Mouse (Mus musculus) kidney, embryonic 14.5 days (tissue): ENCODE results near the gene Stam. TPM values are rescaled to one million over a fixed set of nuclear protein-coding genes. Genes with fewer than 3 reads are reported as not detected.
"Not testable (repeated sequence)": the region's sequence is repeated elsewhere in the genome, so short reads cannot be mapped to it uniquely, and the experiment has no call there.

Experiments
- ATAC-seq: fragments of 200-750 bp; cut with Nextera tagmentation; 2 replicates; pipeline ENCODE4 v1.8.0; 2017; ENCODE audit warnings: moderate number of reproducible peaks, mild to moderate bottlenecking, moderate TSS enrichment, moderate library complexity; ENCODE audit not compliant: low FRiP score, low TSS enrichment
- H3K27ac ChIP-seq: fragments of 300-500 bp; sonication (generic); 2 replicates; pipeline ENCODE4 v1.5.1; 2014; ENCODE audit warnings: low read depth, mild to moderate bottlenecking, low read length, moderate library complexity, mixed read lengths
- H3K27me3 ChIP-seq: fragments of 300-500 bp; sonication (generic); 2 replicates; pipeline ENCODE4 v1.6.1; 2014; ENCODE audit warnings: mild to moderate bottlenecking, low read length; ENCODE audit not compliant: control insufficient read depth, insufficient read depth
- H3K36me3 ChIP-seq: fragments of 300-500 bp; sonication (generic); 2 replicates; pipeline ENCODE4 v1.6.1; 2014; ENCODE audit warnings: low read length, mixed read lengths; ENCODE audit not compliant: control insufficient read depth, insufficient read depth
- H3K4me1 ChIP-seq: fragments of 300-500 bp; sonication (generic); 2 replicates; pipeline ENCODE4 v1.6.1; 2014; ENCODE audit warnings: low read length, mixed read lengths; ENCODE audit not compliant: control insufficient read depth, insufficient read depth
- H3K4me2 ChIP-seq: fragments of 300-500 bp; sonication (generic); replicated peaks from 2 replicates; pipeline ENCODE4 v1.6.1; 2014; ENCODE audit warnings: low read depth, mild to moderate bottlenecking, low read length
- H3K4me3 ChIP-seq: fragments of 300-500 bp; sonication (generic); 2 replicates; pipeline ENCODE4 v1.5.1; 2014; ENCODE audit warnings: mild to moderate bottlenecking, low read length
- H3K9ac ChIP-seq: fragments of 300-500 bp; sonication (generic); 2 replicates; pipeline ENCODE4 v1.6.1; 2014; ENCODE audit warnings: low read depth, mild to moderate bottlenecking, low read length, moderate library complexity
- H3K9me3 ChIP-seq: fragments of 300-500 bp; sonication (generic); 2 replicates; pipeline ENCODE4 v1.6.1; 2016; ENCODE audit warnings: low read length; ENCODE audit not compliant: control insufficient read depth
- WGBS: fragments of 180-500 bp; shearing (Covaris S2); extraction: QIAGEN DNeasy Blood & Tissue Kit; methylation state at CpG from one replicate; pipeline ENCODE4 v1.1.7; 2014; 5-methylcytosine and 5-hydroxymethylcytosine counted together
- polyA plus RNA-seq: library from polyadenylated mRNA; unstranded; fragments of >200 nt; fragmentation: Nextera tagmentation; extraction: Ambion mirVana; gene quantifications from 2 replicates; pipeline ENCODE4 v1.2.1, GENCODE M21; 2014

Gene Stam
- polyA plus RNA-seq, 1 experiment from 2014 or later: 64.7 TPM

DNA sequence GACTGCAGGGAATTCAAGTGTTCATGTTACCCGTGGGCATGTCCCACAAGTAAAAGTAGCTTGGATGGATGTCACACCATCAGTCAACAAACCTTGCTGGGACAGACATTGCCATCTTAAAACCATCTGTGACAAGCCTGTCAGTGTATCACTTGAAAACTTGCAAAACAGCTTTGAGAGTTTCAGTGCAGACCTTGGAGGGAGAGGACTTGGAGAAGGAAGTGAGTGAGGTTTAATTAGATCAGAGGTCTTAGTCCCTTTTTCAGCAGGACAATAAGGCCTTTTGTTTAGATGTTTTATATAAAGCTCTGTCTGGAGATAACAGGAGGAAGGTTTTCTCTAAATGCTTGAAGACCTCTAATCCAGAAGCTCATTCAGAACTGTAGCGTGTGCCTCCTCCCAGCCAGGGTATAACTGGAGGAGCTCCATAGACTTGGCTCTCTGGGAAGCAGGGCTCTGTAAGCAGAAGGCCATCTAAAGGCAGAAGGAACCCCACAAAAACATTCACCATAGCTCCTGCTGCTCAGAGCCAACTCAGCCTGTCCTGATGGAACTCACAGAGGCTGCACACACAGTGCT is 124.5 kb downstream of the Stam start:
- H3K9me3 ChIP-seq, H3K4me3 ChIP-seq, ATAC-seq, H3K36me3 ChIP-seq, H3K4me1 ChIP-seq, H3K4me2 ChIP-seq, H3K27me3 ChIP-seq, H3K27ac ChIP-seq, H3K9ac ChIP-seq: not testable (repeated sequence)
- whole genome bisulfite sequencing: no CpG with 5 or more reads among the region's 2 CpGs

Other genes with a start within 250 kb of the Stam start
- gene Hacd1, start 18.0 kb upstream of the Stam start, polyA plus RNA-seq: 52.1 and 59.0 TPM in 2 replicates
- gene Tmem236, start 100.4 kb downstream of the Stam start, polyA plus RNA-seq: 0.07 and 0.11 TPM in 2 replicates
- 3.9 and 5.0 TPM in 2 replicates for gene Mrc1, start 155.3 kb downstream of the Stam start, polyA plus RNA-seq